Mouse (Mus musculus) intestine, embryonic 14.5 days (tissue): Measurements from ENCODE around the gene Kif6. TPM values are rescaled to one million over a fixed set of nuclear protein-coding genes. Genes with fewer than 3 reads are reported as not detected.

Experiments
- ATAC-seq: fragments of 200-750 bp; cut with Nextera tagmentation; replicated peaks from 2 replicates; pipeline ENCODE4 v1.8.0; 2017; ENCODE audit warnings: low read depth, moderate number of reproducible peaks, moderate TSS enrichment, moderate library complexity; ENCODE audit not compliant: low FRiP score, low TSS enrichment
- DNase-seq: peaks from one replicate; pipeline ENCODE4 v3.0.0-alpha.2; 2018; ENCODE audit warnings: low spot score
- H3K27ac ChIP-seq: fragments of 300-500 bp; sonication (generic); 2 replicates; pipeline ENCODE4 v1.5.1; 2014; ENCODE audit warnings: low read depth, mild to moderate bottlenecking, control low read depth
- H3K27me3 ChIP-seq: fragments of 300-500 bp; sonication (generic); replicated peaks from 2 replicates; pipeline ENCODE4 v1.6.1; 2014; ENCODE audit warnings: low read length, control low read depth; ENCODE audit not compliant: control insufficient read depth, insufficient read depth
- H3K36me3 ChIP-seq: fragments of 300-500 bp; sonication (generic); 2 replicates; pipeline ENCODE4 v1.6.1; 2014; ENCODE audit warnings: low read length, control low read depth; ENCODE audit not compliant: control insufficient read depth, insufficient read depth
- H3K4me1 ChIP-seq: fragments of 300-500 bp; sonication (generic); replicated peaks from 2 replicates; pipeline ENCODE4 v1.6.1; 2014; ENCODE audit warnings: low read length, control low read depth, mixed read lengths; ENCODE audit not compliant: control insufficient read depth, insufficient read depth
- H3K4me2 ChIP-seq: fragments of 300-500 bp; sonication (generic); 2 replicates; pipeline ENCODE4 v1.6.1; 2014; ENCODE audit warnings: low read length
- H3K4me3 ChIP-seq: fragments of 300-500 bp; sonication (generic); 2 replicates; pipeline ENCODE4 v1.5.1; 2014; ENCODE audit warnings: low read depth, low read length, control low read depth, mixed read lengths
- H3K9ac ChIP-seq: fragments of 300-500 bp; sonication (generic); 2 replicates; pipeline ENCODE4 v1.6.1; 2014; ENCODE audit warnings: mild to moderate bottlenecking, low read length
- H3K9me3 ChIP-seq: fragments of 300-500 bp; sonication (generic); 2 replicates; pipeline ENCODE4 v1.6.1; 2016; ENCODE audit warnings: low read length, control low read depth; ENCODE audit not compliant: control insufficient read depth
- WGBS: fragments of 180-500 bp; shearing (Covaris S2); extraction: QIAGEN DNeasy Blood & Tissue Kit; methylation state at CpG from one replicate; pipeline ENCODE4 v1.1.7; 2014; 5-methylcytosine and 5-hydroxymethylcytosine counted together
- polyA plus RNA-seq: library from polyadenylated mRNA; unstranded; fragments of >200 nt; fragmentation: Nextera tagmentation; extraction: Ambion mirVana; gene quantifications from 2 replicates; pipeline ENCODE4 v1.2.1, GENCODE M21; 2014

Gene Kif6
- polyA plus RNA-seq, 1 experiment from 2014 or later: 1.7 TPM

GRCm38 (mm10) chr17:49880919-49881744 lies 266.2 kb downstream of the Kif6 start:
- H3K9me3 ChIP-seq: peaks cover 3% of the 10 kb centered on the region; the same call in 1 of the 2 replicates
- no peaks in the 10 kb centered on the region for H3K36me3 ChIP-seq
- no peaks in the 10 kb centered on the region for H3K4me1 ChIP-seq
- DNase-seq: no peak
- 79% methylated on average over 5 of the region's 5 CpGs for WGBS
- ATAC-seq: no peak
- H3K4me2 ChIP-seq: no peak overlapping the region
- no peak overlapping the region for H3K4me3 ChIP-seq
- H3K9ac ChIP-seq: no peak overlapping the region
- no peaks in the 10 kb centered on the region for H3K27me3 ChIP-seq
- no peak overlapping the region for H3K27ac ChIP-seq

- 87% methylated on average over 7 of the region's 7 CpGs for WGBS
- Histone ChIP-seq H3K9ac (no peak overlapping the region), H3K27ac (no peak overlapping the region), H3K4me1 (no peaks in the 10 kb centered on the region), H3K4me3 (no peak overlapping the region), H3K9me3 (peaks cover 3% of the 10 kb centered on the region; the same call in 1 of the 2 replicates), H3K27me3 (no peaks in the 10 kb centered on the region), H3K4me2 (no peak overlapping the region), H3K36me3 (no peaks in the 10 kb centered on the region)
- no peak for DNase-seq
- no peak for ATAC-seq
These were observed 266.9 kb downstream of the Kif6 start for GRCm38 (mm10) chr17:49881796-49882195.

GRCm38 (mm10) chr17:49883136-49883755 lies 268.3 kb downstream of the Kif6 start:
- no peaks in the 10 kb centered on the region for H3K4me1 ChIP-seq
- H3K27me3 ChIP-seq: no peaks in the 10 kb centered on the region
- H3K36me3 ChIP-seq: no peaks in the 10 kb centered on the region
- H3K9me3 ChIP-seq: peaks cover 3% of the 10 kb centered on the region; the same call in 1 of the 2 replicates
- H3K4me2 ChIP-seq: no peak overlapping the region
- no peak overlapping the region for H3K9ac ChIP-seq
- WGBS: 87% methylated on average over 8 of the region's 8 CpGs
- no peak for DNase-seq
- H3K27ac ChIP-seq: no peak overlapping the region
- H3K4me3 ChIP-seq: no peak overlapping the region
- no peak for ATAC-seq

- no peak for DNase-seq
- H3K9me3 ChIP-seq: peaks cover 3% of the 10 kb centered on the region; the same call in 1 of the 2 replicates
- no peak overlapping the region for H3K4me2 ChIP-seq
- no peaks in the 10 kb centered on the region for H3K4me1 ChIP-seq
- H3K27ac ChIP-seq: no peak overlapping the region
- H3K36me3 ChIP-seq: no peaks in the 10 kb centered on the region
- H3K9ac ChIP-seq: no peak overlapping the region
- H3K27me3 ChIP-seq: no peaks in the 10 kb centered on the region
- WGBS: 71% methylated on average over 11 of the region's 11 CpGs
- no peak overlapping the region for H3K4me3 ChIP-seq
- no peak for ATAC-seq
These were observed 270.1 kb downstream of the Kif6 start for GRCm38 (mm10) chr17:49885035-49885434.

- Histone ChIP-seq H3K4me2 (no peak overlapping the region), H3K27ac (no peak overlapping the region), H3K4me3 (no peak overlapping the region), H3K36me3 (no peaks in the 10 kb centered on the region), H3K9ac (no peak overlapping the region), H3K27me3 (no peaks in the 10 kb centered on the region), H3K4me1 (no peaks in the 10 kb centered on the region), H3K9me3 (no peaks in the 10 kb centered on the region)
- DNase-seq (no peak), ATAC-seq (peak; percentile 65; the same call in 1 of the 2 replicates)
- 35% methylated on average over 7 of the region's 7 CpGs for WGBS
These were observed 274.7 kb downstream of the Kif6 start for GRCm38 (mm10) chr17:49889629-49890028.

GRCm38 (mm10) chr17:49890861-49891260 lies 275.9 kb downstream of the Kif6 start:
- Histone ChIP-seq H3K4me3 (no peak overlapping the region), H3K4me2 (no peak overlapping the region), H3K9ac (no peak overlapping the region), H3K27me3 (no peaks in the 10 kb centered on the region), H3K9me3 (no peaks in the 10 kb centered on the region), H3K4me1 (no peaks in the 10 kb centered on the region), H3K27ac (no peak overlapping the region), H3K36me3 (no peaks in the 10 kb centered on the region)
- WGBS: 87% methylated on average over 16 of the region's 16 CpGs
- ATAC-seq (no peak), DNase-seq (no peak)

- 88% methylated on average over 6 of the region's 6 CpGs for WGBS
- ATAC-seq (no peak), DNase-seq (no peak)
- no peaks in the 10 kb centered on the region for H3K9me3 ChIP-seq
- H3K4me1 ChIP-seq: no peaks in the 10 kb centered on the region
- H3K9ac ChIP-seq: no peak overlapping the region
- H3K27me3 ChIP-seq: no peaks in the 10 kb centered on the region
- no peak overlapping the region for H3K4me2 ChIP-seq
- H3K36me3 ChIP-seq: no peaks in the 10 kb centered on the region
- no peak overlapping the region for H3K27ac ChIP-seq
- no peak overlapping the region for H3K4me3 ChIP-seq
These were observed 277.5 kb downstream of the Kif6 start for GRCm38 (mm10) chr17:49892390-49892789.

- WGBS: 86% methylated on average over 6 of the region's 6 CpGs
- Histone ChIP-seq H3K9me3 (no peaks in the 10 kb centered on the region), H3K27ac (no peak overlapping the region), H3K4me3 (no peak overlapping the region), H3K36me3 (no peaks in the 10 kb centered on the region), H3K27me3 (no peaks in the 10 kb centered on the region; the same call in 1 of the 2 replicates), H3K4me1 (no peaks in the 10 kb centered on the region), H3K4me2 (no peak overlapping the region), H3K9ac (no peak overlapping the region)
- DNase-seq (no peak), ATAC-seq (no peak)
These were observed 279.5 kb downstream of the Kif6 start for GRCm38 (mm10) chr17:49894471-49894870.
